Mouse (Mus musculus) liver, embryonic 14.5 days (tissue): ENCODE data around the gene Dpm2. TPM values are rescaled to one million over a fixed set of nuclear protein-coding genes. Genes with fewer than 3 reads are reported as not detected.

Experiments used
- ATAC-seq: fragments of 200-750 bp; cut with Nextera tagmentation; 2 replicates; pipeline ENCODE4 v1.8.0; 2017; ENCODE audit warnings: moderate number of reproducible peaks, mild to moderate bottlenecking, moderate library complexity; ENCODE audit not compliant: insufficient read depth
- DNase-seq, 3 experiments: peaks; one replicate each; pipeline ENCODE4 v3.0.0-alpha.2; 2012 to 2013; ENCODE audit warnings: low read depth in 3 of 3, low spot score in 3 of 3
- H3K27ac ChIP-seq: fragments of 300-500 bp; sonication (generic); 2 replicates; pipeline ENCODE4 v1.5.1; 2014; ENCODE audit warnings: moderate library complexity, mild to moderate bottlenecking, control low read depth, inconsistent platforms
- H3K27me3 ChIP-seq: fragments of 300-500 bp; sonication (generic); 2 replicates; pipeline ENCODE4 v1.6.1; 2014; ENCODE audit warnings: mild to moderate bottlenecking, low read length, moderate library complexity; ENCODE audit not compliant: control insufficient read depth, insufficient read depth
- H3K36me3 ChIP-seq: fragments of 300-500 bp; sonication (generic); replicated peaks from 2 replicates; pipeline ENCODE4 v1.6.1; 2014; ENCODE audit warnings: low read depth; ENCODE audit not compliant: control insufficient read depth, insufficient read depth
- H3K4me1 ChIP-seq, 2 experiments: fragments of 200-500 bp in 1 of 2; fragments of 300-500 bp in 1 of 2; sonication (generic) in 1 of 2; replicated peaks; 2 replicates each; pipeline ENCODE4 v1.6.1; 2012 to 2014; ENCODE audit warnings: antibody characterized with exemption in 1 of 2, inconsistent platforms in 1 of 2, low read length in 1 of 2; ENCODE audit not compliant: control insufficient read depth in 2 of 2, insufficient read depth in 2 of 2
- H3K4me2 ChIP-seq: fragments of 300-500 bp; sonication (generic); 2 replicates; pipeline ENCODE4 v1.6.1; 2014; ENCODE audit warnings: low read depth, mild to moderate bottlenecking, control low read depth, moderate library complexity
- H3K4me3 ChIP-seq, 2 experiments: fragments of 200-500 bp in 1 of 2; fragments of 300-500 bp in 1 of 2; sonication (generic) in 1 of 2; 2 replicates each; pipeline ENCODE4 v1.5.1; 2012 to 2014; ENCODE audit warnings: low read depth in 2 of 2, low read length in 2 of 2, mild to moderate bottlenecking in 2 of 2, control low read depth in 1 of 2, inconsistent platforms in 1 of 2, moderate library complexity in 1 of 2; ENCODE audit not compliant: insufficient read depth in 1 of 2
- H3K9ac ChIP-seq: fragments of 300-500 bp; sonication (generic); replicated peaks from 2 replicates; pipeline ENCODE4 v1.6.1; 2014; ENCODE audit warnings: mild to moderate bottlenecking, control low read depth, moderate library complexity
- H3K9me3 ChIP-seq: fragments of 300-500 bp; sonication (generic); 2 replicates; pipeline ENCODE4 v1.6.1; 2016; ENCODE audit warnings: low read length, mixed read lengths; ENCODE audit not compliant: control insufficient read depth
- CTCF ChIP-seq: IDR thresholded peaks from 2 replicates; pipeline ENCODE4 v1.5.1; 2016; ENCODE audit warnings: antibody characterized with exemption, low read depth, control low read depth
- EP300 ChIP-seq: IDR thresholded peaks from 2 replicates; pipeline ENCODE4 v1.6.1; 2016; ENCODE audit warnings: antibody characterized with exemption, low read depth
- WGBS: fragments of 180-500 bp; shearing (Covaris S2); extraction: QIAGEN DNeasy Blood & Tissue Kit; methylation state at CpG from one replicate; pipeline ENCODE4 v1.1.7; 2014; ENCODE audit not compliant: insufficient replicate concordance; 5-methylcytosine and 5-hydroxymethylcytosine counted together
- polyA plus RNA-seq, 2 experiments: library from polyadenylated mRNA; depleted of rRNA in 1 of 2; stranded (reverse) in 1 of 2; unstranded in 1 of 2; fragments of >200 nt; fragmentation: Nextera tagmentation in 1 of 2; extraction: Ambion mirVana in 1 of 2; gene quantifications; 2 replicates each; pipeline versions ENCODE4 v1.2.1 to v1.2.3; 2012 to 2014

Gene Dpm2
- polyA plus RNA-seq (2012; rRNA removed) (53.5 and 61.6 TPM in 2 replicates), polyA plus RNA-seq (2014; fragmentation: Nextera tagmentation; extraction: Ambion mirVana) (53.6 and 54.6 TPM in 2 replicates)

- Histone ChIP-seq H3K4me1 (peaks cover 3 to 10% of the 10 kb centered on the region in 2 experiments; a peak in 3 of 4 replicates), H3K9me3 (no peaks in the 10 kb centered on the region), H3K36me3 (no peaks in the 10 kb centered on the region), H3K27ac (peak within 1 kb of the TSS; percentile 19), H3K27me3 (no peaks in the 10 kb centered on the region; the same call in 1 of the 2 replicates), H3K4me2 (peak within 1 kb of the TSS; percentile 92), H3K4me3 (peak within 1 kb of the TSS; percentile 86 to 98), H3K9ac (peak within 1 kb of the TSS; percentile 81)
- peak; percentile 86 for ATAC-seq
- TF ChIP-seq CTCF (no peak), EP300 (no peak)
- DNase-seq = peak; percentile 85 to 89 (median 86)
- under 1% methylated on average over 36 of the region's 36 CpGs for WGBS
Measured at GRCm38 (mm10) chr2:32570698-32571494, at the start of gene Dpm2. Dpm2 (plus strand) TSS chr2:32570858.

- TF ChIP-seq CTCF (no peak), EP300 (no peak)
Measured at GRCm38 (mm10) chr2:32524536-32525031, 46.1 kb upstream of the Dpm2 start.

GRCm38 (mm10) chr2:32525816-32526215 lies 44.8 kb upstream of the Dpm2 start:
- 79% methylated on average over 12 of the region's 12 CpGs for WGBS
- H3K4me3 ChIP-seq = no peak overlapping the region

More at GRCm38 (mm10) chr2:32524536-32525031, 46.1 kb upstream of the Dpm2 start:
- DNase-seq = no peak
- H3K4me3 ChIP-seq = no peak overlapping the region
- H3K27me3 ChIP-seq = no peaks in the 10 kb centered on the region
- no peaks in the 10 kb centered on the region for H3K9me3 ChIP-seq
- WGBS = 62% methylated on average over 13 of the region's 13 CpGs
- no peak overlapping the region for H3K27ac ChIP-seq
- H3K4me1 ChIP-seq = 0 out of 4 replicates have a peak, but pooled peaks cover 0 to 2% of the 10 kb centered on the region in 2 experiments
- H3K4me2 ChIP-seq = no peak overlapping the region
- no peak overlapping the region for H3K9ac ChIP-seq
- no peak for ATAC-seq
- no peaks in the 10 kb centered on the region for H3K36me3 ChIP-seq

GRCm38 (mm10) chr2:32527468-32527966 lies 43.1 kb upstream of the Dpm2 start:
- Histone ChIP-seq H3K9ac (no peak overlapping the region), H3K4me2 (no peak overlapping the region), H3K27ac (no peak overlapping the region), H3K27me3 (no peaks in the 10 kb centered on the region), H3K36me3 (no peaks in the 10 kb centered on the region), H3K4me1 (0 out of 4 replicates have a peak, but pooled peaks cover 0 to 2% of the 10 kb centered on the region in 2 experiments), H3K4me3 (no peak overlapping the region), H3K9me3 (no peaks in the 10 kb centered on the region)
- ATAC-seq (no peak), DNase-seq (no peak)
- 74% methylated on average over 14 of the region's 14 CpGs for WGBS
- TF ChIP-seq CTCF = no peak
- no peak for TF ChIP-seq EP300

More at GRCm38 (mm10) chr2:32525816-32526215, 44.8 kb upstream of the Dpm2 start:
- no peak overlapping the region for H3K4me2 ChIP-seq
- TF ChIP-seq EP300 (no peak), CTCF (no peak)
- ATAC-seq (no peak), DNase-seq (no peak)
- H3K9me3 ChIP-seq = no peaks in the 10 kb centered on the region
- no peak overlapping the region for H3K9ac ChIP-seq
- no peaks in the 10 kb centered on the region for H3K27me3 ChIP-seq
- H3K4me1 ChIP-seq = 0 out of 4 replicates have a peak, but pooled peaks cover 0 to 2% of the 10 kb centered on the region in 2 experiments
- no peak overlapping the region for H3K27ac ChIP-seq
- H3K36me3 ChIP-seq = no peaks in the 10 kb centered on the region

- Histone ChIP-seq H3K27me3 (no peaks in the 10 kb centered on the region), H3K9me3 (no peaks in the 10 kb centered on the region), H3K9ac (no peak overlapping the region), H3K4me1 (0 out of 4 replicates have a peak, but pooled peaks cover 0 to 2% of the 10 kb centered on the region in 2 experiments), H3K4me2 (no peak overlapping the region), H3K27ac (no peak overlapping the region), H3K36me3 (no peaks in the 10 kb centered on the region), H3K4me3 (no peak overlapping the region)
- DNase-seq (no peak), ATAC-seq (no peak)
- WGBS = 73% methylated on average over 1 of the region's 1 CpGs
- TF ChIP-seq EP300 = no peak
- no peak for TF ChIP-seq CTCF
Measured at GRCm38 (mm10) chr2:32528326-32528725, 42.3 kb upstream of the Dpm2 start.
